Mouse (Mus musculus): ENCODE measurements at regions not wholly inside any gene's neighbourhood (a gene's known extent, or its start where the extent isn't known, plus 50 kb on each side); places are given as distances from the start of the nearest gene placed in this dataset.
A peak's percentile ranks its signal among the peaks of the same experiment; 100 is the strongest.

DNA sequence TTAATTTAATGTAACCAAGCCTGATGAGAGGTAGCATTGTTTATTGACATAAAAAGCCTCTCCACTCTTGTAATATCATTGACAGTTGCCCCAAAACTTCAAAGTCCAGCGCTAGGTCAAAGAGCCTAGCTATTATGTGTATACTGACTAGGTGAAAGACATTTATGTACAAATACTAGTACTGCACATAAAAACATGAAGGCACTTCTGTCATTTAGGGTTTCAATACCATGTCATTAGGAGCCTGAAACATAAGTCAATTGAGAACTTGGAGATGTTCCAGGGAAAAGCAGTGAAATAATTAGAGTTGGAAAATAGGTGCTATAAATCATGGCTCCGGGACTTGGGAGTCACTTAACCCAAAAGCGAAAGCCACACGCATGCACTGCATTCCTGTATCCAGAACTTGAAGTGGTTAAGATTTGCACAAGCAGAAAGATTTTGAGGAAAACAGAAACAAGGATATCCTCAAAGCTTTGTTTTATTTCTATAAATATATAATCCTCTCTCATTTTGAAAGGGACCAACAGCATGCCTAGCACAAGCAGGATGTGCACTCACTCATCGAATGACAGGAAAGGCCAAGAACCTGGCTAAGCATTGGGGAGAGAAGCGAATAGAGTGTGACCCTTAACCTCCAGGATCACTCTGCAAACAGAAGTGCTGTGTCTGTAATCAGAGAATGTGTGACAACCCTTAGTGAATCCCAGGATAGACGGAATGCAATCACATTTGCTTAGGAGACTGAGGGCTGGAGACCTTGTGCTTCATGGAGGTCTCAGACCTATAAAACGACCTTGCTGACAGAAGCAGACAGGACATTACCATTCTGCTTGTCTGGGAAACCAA, 176.3 kb upstream of the Crim1 start:
- H3K9me3 ChIP-seq (replicated peaks; ENCODE audit: low read length): no peaks in the 10 kb centered on the region
- H3K4me2 ChIP-seq (ENCODE audit: low read length): no peak overlapping the region
- H3K36me3 ChIP-seq (ENCODE audit: insufficient read depth, low read length): no peaks in the 10 kb centered on the region
- DNase-seq (ENCODE audit: low spot score) (peak; percentile 61), ATAC-seq (replicated peaks; ENCODE audit: low FRiP score, low read depth) (no peak)
- no peaks in the 10 kb centered on the region for H3K27me3 ChIP-seq (ENCODE audit: insufficient read depth, low read length)
- no peak overlapping the region for H3K9ac ChIP-seq (ENCODE audit: low read depth, low read length)
- TF ChIP-seq CTCF (IDR thresholded peaks at IDR 0.05; ENCODE audit: low read depth): no peak
- H3K27ac ChIP-seq: no peak overlapping the region
- 15% methylated on average over 8 of the region's 8 CpGs for WGBS
- no peak overlapping the region for H3K4me3 ChIP-seq (replicated peaks; ENCODE audit: low read depth, low read length)
- H3K4me1 ChIP-seq (replicated peaks; ENCODE audit: insufficient read depth, low read length): no peaks in the 10 kb centered on the region

DNA sequence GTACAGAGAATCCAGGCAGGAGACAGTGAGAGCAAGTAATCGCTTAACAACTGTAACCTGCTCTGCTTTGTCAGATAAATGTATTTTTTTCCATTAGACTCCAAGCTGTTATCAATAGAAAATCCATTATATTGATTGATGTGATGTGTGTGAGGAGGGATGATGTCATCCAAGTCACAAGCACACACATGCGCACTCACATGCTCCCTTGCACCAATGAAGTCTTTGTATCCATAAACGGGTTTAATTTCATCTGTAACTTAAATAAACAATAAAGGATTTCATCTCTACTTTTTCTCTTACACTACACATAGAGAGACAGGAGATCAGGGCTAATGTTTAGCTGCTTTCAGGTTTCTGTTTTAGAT, 175.7 kb upstream of the Crim1 start:
- no peak overlapping the region for H3K27ac ChIP-seq
- H3K4me3 ChIP-seq (replicated peaks; ENCODE audit: low read depth, low read length): no peak overlapping the region
- H3K9me3 ChIP-seq (replicated peaks; ENCODE audit: low read length): no peaks in the 10 kb centered on the region
- DNase-seq (ENCODE audit: low spot score) (no peak), ATAC-seq (replicated peaks; ENCODE audit: low FRiP score, low read depth) (no peak)
- H3K4me2 ChIP-seq (ENCODE audit: low read length): no peak overlapping the region
- H3K36me3 ChIP-seq (ENCODE audit: insufficient read depth, low read length): no peaks in the 10 kb centered on the region
- H3K27me3 ChIP-seq (ENCODE audit: insufficient read depth, low read length): no peaks in the 10 kb centered on the region
- no peaks in the 10 kb centered on the region for H3K4me1 ChIP-seq (replicated peaks; ENCODE audit: insufficient read depth, low read length)
- H3K9ac ChIP-seq (ENCODE audit: low read depth, low read length): no peak overlapping the region
- 53% methylated on average over 3 of the region's 3 CpGs for WGBS
- TF ChIP-seq CTCF (IDR thresholded peaks at IDR 0.05; ENCODE audit: low read depth): no peak

DNA sequence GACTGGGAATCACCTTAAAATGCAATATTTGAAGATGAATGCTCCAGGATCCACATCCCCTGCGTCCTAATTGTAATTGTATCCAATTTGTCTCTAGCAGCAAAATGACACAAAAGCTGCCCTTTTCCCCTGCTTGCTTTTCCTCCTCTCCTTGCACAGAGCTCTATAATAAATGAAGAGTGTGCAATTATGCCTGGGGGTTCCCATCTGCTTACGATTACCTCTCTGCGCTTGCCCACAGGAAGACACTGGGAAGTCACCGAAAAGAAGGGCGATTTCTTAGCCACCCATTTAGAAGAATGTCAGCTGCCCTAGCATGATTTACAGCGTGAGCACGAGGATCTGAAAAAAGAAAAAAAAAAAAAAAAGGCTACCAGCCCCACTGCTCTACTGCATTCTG, 174.8 kb upstream of the Crim1 start:
- DNase-seq (ENCODE audit: low spot score): no peak

DNA sequence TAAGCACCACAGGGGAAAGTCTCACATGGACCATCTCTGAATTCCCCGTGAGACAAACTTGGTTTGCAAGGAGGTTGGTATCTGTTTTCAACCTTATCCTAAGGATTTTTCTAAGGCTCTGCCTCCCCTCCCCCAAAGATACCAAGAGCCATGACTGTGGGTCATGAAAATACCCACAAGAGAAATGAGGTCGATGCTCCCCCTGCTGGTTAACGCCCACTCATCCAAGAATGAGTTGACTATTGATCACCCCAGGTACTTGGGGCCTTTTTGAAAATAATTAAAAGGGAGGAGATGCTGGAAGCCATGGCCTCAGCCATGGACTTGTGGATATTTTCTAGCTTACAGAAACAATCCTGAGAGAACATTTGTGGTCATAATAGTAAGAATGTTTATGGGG, 164.4 kb upstream of the Crim1 start:
- no peaks in the 10 kb centered on the region for H3K36me3 ChIP-seq (ENCODE audit: insufficient read depth, low read length)
- no peaks in the 10 kb centered on the region for H3K27me3 ChIP-seq (ENCODE audit: insufficient read depth, low read length)
- no peak overlapping the region for H3K4me2 ChIP-seq (ENCODE audit: low read length)
- WGBS: 67% methylated on average over 3 of the region's 3 CpGs
- no peak overlapping the region for H3K4me3 ChIP-seq (replicated peaks; ENCODE audit: low read depth, low read length)
- H3K4me1 ChIP-seq (replicated peaks; ENCODE audit: insufficient read depth, low read length): no peaks in the 10 kb centered on the region
- TF ChIP-seq CTCF (IDR thresholded peaks at IDR 0.05; ENCODE audit: low read depth): peak; percentile 45; the same call in 1 of the 2 replicates
- no peak for ATAC-seq (replicated peaks; ENCODE audit: low FRiP score, low read depth)
- no peaks in the 10 kb centered on the region for H3K9me3 ChIP-seq (replicated peaks; ENCODE audit: low read length)
- no peak for DNase-seq (ENCODE audit: low spot score)
- H3K9ac ChIP-seq (ENCODE audit: low read depth, low read length): no peak overlapping the region
- H3K27ac ChIP-seq: no peak overlapping the region

More for the DNA sequence above, 174.8 kb upstream of the Crim1 start:
- Histone ChIP-seq H3K9me3 (replicated peaks; ENCODE audit: low read length) (no peaks in the 10 kb centered on the region), H3K9ac (ENCODE audit: low read depth, low read length) (no peak overlapping the region), H3K27ac (no peak overlapping the region), H3K4me1 (replicated peaks; ENCODE audit: insufficient read depth, low read length) (no peaks in the 10 kb centered on the region), H3K4me2 (ENCODE audit: low read length) (no peak overlapping the region), H3K4me3 (replicated peaks; ENCODE audit: low read depth, low read length) (no peak overlapping the region), H3K36me3 (ENCODE audit: insufficient read depth, low read length) (no peaks in the 10 kb centered on the region), H3K27me3 (ENCODE audit: insufficient read depth, low read length) (no peaks in the 10 kb centered on the region)
- no peak for ATAC-seq (replicated peaks; ENCODE audit: low FRiP score, low read depth)
- WGBS: 49% methylated on average over 7 of the region's 7 CpGs
- TF ChIP-seq CTCF (IDR thresholded peaks at IDR 0.05; ENCODE audit: low read depth): no peak

DNA sequence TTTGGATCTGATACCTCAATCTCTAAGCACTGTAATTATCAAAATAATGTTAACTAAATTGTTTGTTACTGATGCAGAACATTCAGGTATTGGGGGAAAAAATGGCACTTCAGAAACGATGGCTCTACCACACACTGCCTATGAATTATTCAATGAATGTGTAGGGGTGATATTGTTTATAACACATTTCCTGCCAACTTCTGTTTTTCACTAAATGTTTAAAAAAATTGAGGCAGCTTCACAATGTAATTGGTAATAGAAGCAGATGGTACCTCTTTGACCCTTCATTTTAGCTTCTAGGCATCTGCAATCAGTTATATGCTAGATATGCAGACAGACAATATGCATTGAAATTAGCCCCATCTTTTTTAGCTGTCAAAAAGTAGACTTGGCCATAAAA, 159.7 kb upstream of the Crim1 start:
- Histone ChIP-seq H3K27ac (no peak overlapping the region), H3K9ac (ENCODE audit: low read depth, low read length) (no peak overlapping the region), H3K4me1 (replicated peaks; ENCODE audit: insufficient read depth, low read length) (no peaks in the 10 kb centered on the region), H3K27me3 (ENCODE audit: insufficient read depth, low read length) (no peaks in the 10 kb centered on the region), H3K4me2 (ENCODE audit: low read length) (no peak overlapping the region), H3K4me3 (replicated peaks; ENCODE audit: low read depth, low read length) (no peak overlapping the region), H3K9me3 (replicated peaks; ENCODE audit: low read length) (no peaks in the 10 kb centered on the region), H3K36me3 (ENCODE audit: insufficient read depth, low read length) (no peaks in the 10 kb centered on the region)
- no peak for TF ChIP-seq CTCF (IDR thresholded peaks at IDR 0.05; ENCODE audit: low read depth)
- 78% methylated on average over 1 of the region's 1 CpGs for WGBS
- no peak for ATAC-seq (replicated peaks; ENCODE audit: low FRiP score, low read depth)
- no peak for DNase-seq (ENCODE audit: low spot score)

DNA sequence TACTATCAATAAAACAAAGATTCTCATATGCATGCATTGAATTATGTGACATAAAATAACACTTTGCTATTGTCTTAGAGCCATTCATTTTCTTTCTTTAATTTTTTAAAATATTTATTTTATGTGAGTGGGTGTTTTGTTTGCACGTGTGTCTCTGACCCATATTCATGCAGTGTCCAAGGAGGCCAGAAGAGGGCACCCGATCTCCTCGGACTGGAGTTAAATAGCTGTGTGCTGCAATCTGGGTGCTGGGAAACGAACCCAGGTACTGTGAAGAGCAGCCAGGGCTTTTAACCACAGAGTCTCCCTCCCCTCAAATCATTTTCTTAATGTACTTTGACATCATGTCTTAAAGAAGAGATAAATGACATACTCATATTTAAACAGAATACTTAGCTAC, 158.8 kb upstream of the Crim1 start:
- ATAC-seq (replicated peaks; ENCODE audit: low FRiP score, low read depth) (no peak), DNase-seq (ENCODE audit: low spot score) (no peak)
- no peaks in the 10 kb centered on the region for H3K36me3 ChIP-seq (ENCODE audit: insufficient read depth, low read length)
- no peaks in the 10 kb centered on the region for H3K9me3 ChIP-seq (replicated peaks; ENCODE audit: low read length)
- H3K4me3 ChIP-seq (replicated peaks; ENCODE audit: low read depth, low read length): no peak overlapping the region
- no peaks in the 10 kb centered on the region for H3K27me3 ChIP-seq (ENCODE audit: insufficient read depth, low read length)
- H3K27ac ChIP-seq: no peak overlapping the region
- H3K4me1 ChIP-seq (replicated peaks; ENCODE audit: insufficient read depth, low read length): no peaks in the 10 kb centered on the region
- H3K4me2 ChIP-seq (ENCODE audit: low read length): no peak overlapping the region
- no peak overlapping the region for H3K9ac ChIP-seq (ENCODE audit: low read depth, low read length)
- 0 out of 2 replicates have a peak, but pooled peaks have one; percentile 17 for TF ChIP-seq CTCF (IDR thresholded peaks at IDR 0.05; ENCODE audit: low read depth)
- 86% methylated on average over 4 of the region's 4 CpGs for WGBS
